Mouse (Mus musculus) right cerebral cortex, postnatal 14 days (tissue): Measurements from ENCODE around the gene Tbxa2r.

Experiments
- DNase-seq: peaks from one replicate; pipeline ENCODE4 v3.0.0; 2022

The Tbxa2r gene

GRCm38 (mm10) chr10:81328386-81328785, at the start of gene Tbxa2r:
TSS of gene Tbxa2r (plus strand) at chr10:81328731.
- DNase-seq = no peak

GRCm38 (mm10) chr10:81279496-81279895, 49.0 kb upstream of the Tbxa2r start:
- no peak for DNase-seq

GRCm38 (mm10) chr10:81284189-81284588, 44.3 kb upstream of the Tbxa2r start:
- DNase-seq = no peak

GRCm38 (mm10) chr10:81284719-81285118, 43.8 kb upstream of the Tbxa2r start:
- DNase-seq = no peak

- DNase-seq = peak; percentile 90
These were observed 42.7 kb upstream of the Tbxa2r start for GRCm38 (mm10) chr10:81285694-81286450.

- DNase-seq = no peak
These were observed 41.9 kb upstream of the Tbxa2r start for GRCm38 (mm10) chr10:81286586-81286985.

GRCm38 (mm10) chr10:81287513-81288157, 40.9 kb upstream of the Tbxa2r start:
- DNase-seq = peak; percentile 61

GRCm38 (mm10) chr10:81288601-81289000, 39.9 kb upstream of the Tbxa2r start:
- peak; percentile 67 for DNase-seq

- peak; percentile 69 for DNase-seq
These were observed 39.3 kb upstream of the Tbxa2r start for GRCm38 (mm10) chr10:81289278-81289677.

GRCm38 (mm10) chr10:81289811-81290210, 38.7 kb upstream of the Tbxa2r start:
- no peak for DNase-seq

GRCm38 (mm10) chr10:81290698-81291460, 37.7 kb upstream of the Tbxa2r start:
- DNase-seq = no peak

GRCm38 (mm10) chr10:81291511-81292104, 36.9 kb upstream of the Tbxa2r start, which contains the start of gene Tjp3:
TSS of gene Tjp3 (minus strand) at chr10:81291581.
- no peak for DNase-seq

- DNase-seq = peak; percentile 100
These were observed 35.8 kb upstream of the Tbxa2r start, which contains the start of gene Pip5k1c for GRCm38 (mm10) chr10:81292554-81293333. TSS of gene Pip5k1c (plus strand) at chr10:81292963.

- no peak for DNase-seq
These were observed 35.0 kb upstream of the Tbxa2r start for GRCm38 (mm10) chr10:81293334-81294030.

- DNase-seq = no peak
These were observed 34.1 kb upstream of the Tbxa2r start for GRCm38 (mm10) chr10:81294442-81294841.

- peak; percentile 47 for DNase-seq
These were observed 33.3 kb upstream of the Tbxa2r start for GRCm38 (mm10) chr10:81295185-81295584.

- no peak for DNase-seq
These were observed 31.3 kb upstream of the Tbxa2r start for GRCm38 (mm10) chr10:81297246-81297645.

GRCm38 (mm10) chr10:81297845-81298244, 30.7 kb upstream of the Tbxa2r start:
- DNase-seq = no peak

- DNase-seq = no peak
These were observed 30.0 kb upstream of the Tbxa2r start for GRCm38 (mm10) chr10:81298369-81299100.

- no peak for DNase-seq
These were observed 28.8 kb upstream of the Tbxa2r start for GRCm38 (mm10) chr10:81299585-81300351.
